Mouse (Mus musculus) ES-Bruce4 (cell line): ENCODE data around the gene Tmigd1. TPM values are rescaled to one million over a fixed set of nuclear protein-coding genes. Genes with fewer than 3 reads are reported as not detected.

ENCODE experiments used
- H3K27ac ChIP-seq: 2 replicates; pipeline ENCODE4 v1.5.1; 2012; ENCODE audit warnings: low read length, inconsistent platforms; ENCODE audit not compliant: insufficient read depth
- H3K27me3 ChIP-seq: 2 replicates; pipeline ENCODE4 v1.6.1; 2012; ENCODE audit warnings: mild to moderate bottlenecking, low read length, inconsistent platforms; ENCODE audit not compliant: control insufficient read depth, poor library complexity, insufficient read depth, severe bottlenecking
- H3K36me3 ChIP-seq: 2 replicates; pipeline ENCODE4 v1.6.1; 2012; ENCODE audit warnings: inconsistent platforms, mild to moderate bottlenecking, low read length, moderate library complexity; ENCODE audit not compliant: control insufficient read depth, poor library complexity, insufficient read depth, severe bottlenecking
- H3K4me1 ChIP-seq: one replicate; pipeline ENCODE4 v1.8.1; 2011; ENCODE audit warnings: low read length; ENCODE audit not compliant: control insufficient read depth, insufficient read depth
- H3K4me3 ChIP-seq: 2 replicates; pipeline ENCODE4 v1.5.1; 2011; ENCODE audit warnings: low read depth, mild to moderate bottlenecking, low read length
- H3K9ac ChIP-seq: 2 replicates; pipeline ENCODE4 v1.6.1; 2012; ENCODE audit warnings: low read depth, mild to moderate bottlenecking, inconsistent platforms; ENCODE audit not compliant: poor library complexity, severe bottlenecking
- H3K9me3 ChIP-seq: replicated peaks from 2 replicates; pipeline ENCODE4 v1.6.1; 2012; ENCODE audit warnings: mild to moderate bottlenecking, low read length, inconsistent platforms; ENCODE audit not compliant: control insufficient read depth, poor library complexity, insufficient read depth, severe bottlenecking
- CTCF ChIP-seq: IDR thresholded peaks from one replicate; pipeline ENCODE4 v1.8.1; 2011; ENCODE audit warnings: low read depth, low read length
- EP300 ChIP-seq: IDR thresholded peaks from 2 replicates; pipeline ENCODE4 v1.6.1; 2011; ENCODE audit warnings: low read depth, low read length; ENCODE audit not compliant: insufficient read depth
- POLR2A ChIP-seq: IDR thresholded peaks from one replicate; pipeline ENCODE4 v1.8.1; 2011; ENCODE audit warnings: low read length; ENCODE audit not compliant: insufficient read depth
- polyA plus RNA-seq: library from polyadenylated mRNA; stranded (reverse); fragments of >200 nt; gene quantifications from 2 replicates; pipeline ENCODE4 v1.2.4, GENCODE M21; 2011; ENCODE audit warnings: low read depth; ENCODE audit not compliant: missing spikeins, insufficient read depth, insufficient read length

Tmigd1 gene
- polyA plus RNA-seq, 1 experiment: not detected

GRCm38 (mm10) chr11:76861185-76861584 is 40.8 kb upstream of the Tmigd1 start:
- Histone ChIP-seq H3K4me3 (no peak overlapping the region), H3K27ac (no peak overlapping the region), H3K9ac (no peak overlapping the region), H3K4me1 (no peaks in the 10 kb centered on the region), H3K36me3 (no peaks in the 10 kb centered on the region), H3K27me3 (no peaks in the 10 kb centered on the region), H3K9me3 (no peaks in the 10 kb centered on the region)
- TF ChIP-seq POLR2A (no peak), CTCF (no peak), EP300 (no peak)

- Histone ChIP-seq H3K4me3 (no peak overlapping the region), H3K4me1 (no peaks in the 10 kb centered on the region), H3K9ac (no peak overlapping the region), H3K27me3 (no peaks in the 10 kb centered on the region), H3K27ac (no peak overlapping the region), H3K9me3 (no peaks in the 10 kb centered on the region), H3K36me3 (no peaks in the 10 kb centered on the region)
- no peak for TF ChIP-seq POLR2A
- TF ChIP-seq CTCF: no peak
- no peak for TF ChIP-seq EP300
These were observed 29.3 kb upstream of the Tmigd1 start for GRCm38 (mm10) chr11:76872556-76873234.

GRCm38 (mm10) chr11:76873865-76874264 is 28.1 kb upstream of the Tmigd1 start:
- Histone ChIP-seq H3K27ac (no peak overlapping the region), H3K9ac (no peak overlapping the region), H3K4me1 (no peaks in the 10 kb centered on the region), H3K4me3 (no peak overlapping the region), H3K27me3 (no peaks in the 10 kb centered on the region), H3K36me3 (no peaks in the 10 kb centered on the region), H3K9me3 (no peaks in the 10 kb centered on the region)
- no peak for TF ChIP-seq POLR2A
- TF ChIP-seq EP300: no peak
- no peak for TF ChIP-seq CTCF

- Histone ChIP-seq H3K4me1 (no peaks in the 10 kb centered on the region), H3K9me3 (no peaks in the 10 kb centered on the region), H3K27ac (no peak overlapping the region), H3K9ac (no peak overlapping the region), H3K4me3 (no peak overlapping the region), H3K27me3 (no peaks in the 10 kb centered on the region), H3K36me3 (no peaks in the 10 kb centered on the region)
- TF ChIP-seq POLR2A (no peak), EP300 (no peak), CTCF (no peak)
These were observed 27.2 kb upstream of the Tmigd1 start for GRCm38 (mm10) chr11:76874766-76875165.

- H3K27ac ChIP-seq: no peak overlapping the region
- no peaks in the 10 kb centered on the region for H3K27me3 ChIP-seq
- TF ChIP-seq EP300 (no peak), POLR2A (no peak), CTCF (no peak)
- H3K4me1 ChIP-seq: no peaks in the 10 kb centered on the region
- H3K4me3 ChIP-seq: no peak overlapping the region
- no peak overlapping the region for H3K9ac ChIP-seq
- H3K36me3 ChIP-seq: no peaks in the 10 kb centered on the region
- H3K9me3 ChIP-seq: no peaks in the 10 kb centered on the region
These were observed 22.1 kb upstream of the Tmigd1 start for GRCm38 (mm10) chr11:76879816-76880215.

- no peaks in the 10 kb centered on the region for H3K9me3 ChIP-seq
- TF ChIP-seq CTCF: no peak
- H3K27ac ChIP-seq: no peak overlapping the region
- H3K27me3 ChIP-seq: no peaks in the 10 kb centered on the region
- H3K4me3 ChIP-seq: no peak overlapping the region
- H3K9ac ChIP-seq: no peak overlapping the region
- no peaks in the 10 kb centered on the region for H3K36me3 ChIP-seq
- no peaks in the 10 kb centered on the region for H3K4me1 ChIP-seq
These were observed 17.5 kb upstream of the Tmigd1 start for GRCm38 (mm10) chr11:76884451-76884850.
